Mouse (Mus musculus): ENCODE measurements around the gene Scaf8. TPM values are rescaled to one million over a fixed set of nuclear protein-coding genes. Genes with fewer than 3 reads are reported as not detected.
A peak's percentile ranks its signal among the peaks of the same experiment; 100 is the strongest.
"Not testable (repeated sequence)": the region's sequence is repeated elsewhere in the genome, so short reads cannot be mapped to it uniquely, and the experiment has no call there.

Scaf8 gene
- polyA plus RNA-seq, 1 experiment from 2014 or later = 21.1 TPM

DNA sequence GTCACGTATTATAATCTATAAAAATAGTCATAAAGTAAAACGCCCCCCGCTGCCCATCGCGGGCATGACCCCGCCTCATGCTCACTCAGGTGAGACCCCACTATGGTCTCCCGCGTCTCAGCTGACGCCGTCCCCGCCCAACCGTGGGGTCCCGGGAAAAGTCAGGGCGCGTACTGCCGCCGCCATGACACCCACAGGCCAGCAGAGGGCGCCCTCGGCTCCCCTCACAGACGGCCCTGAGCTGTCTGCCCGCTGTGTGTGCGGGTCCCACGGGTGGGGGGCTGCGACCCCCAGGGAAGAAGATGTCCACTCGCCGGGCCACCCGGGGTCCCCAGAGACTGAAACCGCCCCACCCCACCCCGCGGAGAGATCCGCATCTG, 30.2 kb upstream of the Scaf8 start:
- WGBS = 1% methylated on average over 31 of the region's 31 CpGs
- H3K4me1 ChIP-seq = 0 out of 2 replicates have a peak, but pooled peaks cover 3% of the 10 kb centered on the region
- H3K9ac ChIP-seq = peak overlapping the region; percentile 45
- peaks cover 3% of the 10 kb centered on the region; the same call in 1 of the 2 replicates for H3K9me3 ChIP-seq (replicated peaks)
- ATAC-seq (ENCODE audit: insufficient number of reproducible peaks, low FRiP score, low TSS enrichment, low read depth) = peak; percentile 10
- peak overlapping the region; percentile 58 for H3K4me3 ChIP-seq (replicated peaks)
- peak overlapping the region; percentile 55 for H3K4me2 ChIP-seq (replicated peaks)
- H3K27ac ChIP-seq (replicated peaks) = peak overlapping the region; percentile 96
- H3K36me3 ChIP-seq = no peaks in the 10 kb centered on the region
- no peaks in the 10 kb centered on the region for H3K27me3 ChIP-seq

DNA sequence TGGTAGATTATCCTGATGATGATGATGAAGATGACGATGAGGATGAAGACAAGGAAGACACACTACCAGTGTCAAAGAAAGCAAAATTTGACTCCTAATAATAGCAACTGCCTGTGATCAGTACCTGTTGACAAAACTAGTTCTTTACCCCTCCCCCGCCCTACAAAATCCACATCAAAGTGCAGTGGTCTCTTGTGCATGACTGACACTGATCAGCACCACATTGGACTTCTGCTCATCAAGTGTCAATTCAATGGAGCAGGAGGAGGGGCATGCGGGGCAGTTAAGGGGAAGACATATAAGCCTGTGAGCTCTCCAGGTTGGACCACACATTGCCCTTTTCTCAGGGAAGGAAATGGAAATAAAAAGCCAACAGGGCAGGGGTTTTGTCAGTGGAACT, 29.6 kb upstream of the Scaf8 start:
- no peaks in the 10 kb centered on the region for H3K36me3 ChIP-seq
- 0 out of 2 replicates have a peak, but pooled peaks cover 3% of the 10 kb centered on the region for H3K4me1 ChIP-seq
- H3K4me2 ChIP-seq (replicated peaks) = peak overlapping the region; percentile 55
- no peak for ATAC-seq (ENCODE audit: insufficient number of reproducible peaks, low FRiP score, low TSS enrichment, low read depth)
- peak overlapping the region; percentile 96; the same call in 1 of the 2 replicates for H3K27ac ChIP-seq (replicated peaks)
- peak overlapping the region; percentile 58 for H3K4me3 ChIP-seq (replicated peaks)
- H3K9me3 ChIP-seq (replicated peaks) = peaks cover 3% of the 10 kb centered on the region; the same call in 1 of the 2 replicates
- H3K27me3 ChIP-seq = no peaks in the 10 kb centered on the region
- 48% methylated on average over 3 of the region's 3 CpGs for WGBS
- H3K9ac ChIP-seq = 0 out of 2 replicates have a peak overlapping the region, but pooled peaks have one; percentile 45

DNA sequence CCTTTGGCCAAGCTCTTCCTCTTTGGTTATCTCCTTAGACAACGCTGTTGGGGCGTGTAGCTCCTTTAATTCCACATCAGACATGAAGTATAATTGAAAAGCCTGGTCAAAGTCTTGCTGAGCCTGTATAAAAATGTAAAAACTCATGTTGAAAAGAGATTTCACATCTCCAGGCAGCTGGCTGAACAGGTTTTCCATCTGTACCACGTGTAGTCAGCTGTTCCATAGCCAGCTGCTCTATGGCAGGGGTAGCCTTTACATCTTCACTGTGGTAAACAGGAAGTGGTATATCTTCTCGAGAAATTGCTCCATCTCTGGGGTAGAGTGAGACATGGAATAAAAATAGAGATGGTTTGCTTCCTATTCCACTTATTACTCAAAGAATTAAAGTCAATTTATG, 22.1 kb upstream of the Scaf8 start:
- Histone ChIP-seq H3K4me3 (replicated peaks) (no peak overlapping the region), H3K27ac (replicated peaks) (no peak overlapping the region), H3K9me3 (replicated peaks) (no peaks in the 10 kb centered on the region), H3K9ac (no peak overlapping the region), H3K4me2 (replicated peaks) (no peak overlapping the region), H3K36me3 (no peaks in the 10 kb centered on the region), H3K27me3 (no peaks in the 10 kb centered on the region), H3K4me1 (no peaks in the 10 kb centered on the region)
- 39% methylated on average over 4 of the region's 4 CpGs for WGBS
- ATAC-seq (ENCODE audit: insufficient number of reproducible peaks, low FRiP score, low TSS enrichment, low read depth) = no peak

DNA sequence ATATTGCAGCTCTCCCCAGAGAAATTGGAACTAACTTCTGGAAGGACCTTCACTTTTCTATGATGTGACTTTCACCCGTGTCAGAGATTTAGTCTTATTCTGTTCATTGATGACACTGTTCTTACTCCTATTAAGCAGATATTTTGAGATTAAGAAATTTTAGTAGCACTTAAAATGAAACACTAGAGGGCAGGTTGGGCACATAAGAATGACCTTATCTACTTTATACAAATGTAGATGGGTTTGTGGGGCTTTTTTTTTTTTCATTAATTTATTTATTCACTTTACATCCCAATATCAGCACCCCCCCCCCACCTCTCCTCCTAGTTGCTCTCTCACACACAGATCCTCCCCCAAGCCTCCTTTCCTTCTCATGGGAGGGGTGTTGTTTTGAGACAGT, 15.5 kb upstream of the Scaf8 start:
- H3K9ac ChIP-seq; H3K4me2 ChIP-seq (replicated peaks); H3K27ac ChIP-seq (replicated peaks); H3K36me3 ChIP-seq; H3K9me3 ChIP-seq (replicated peaks); ATAC-seq (ENCODE audit: insufficient number of reproducible peaks, low FRiP score, low TSS enrichment, low read depth); H3K4me3 ChIP-seq (replicated peaks); H3K27me3 ChIP-seq; H3K4me1 ChIP-seq: not testable (repeated sequence)
- WGBS = 84% methylated on average over 1 of the region's 1 CpGs

DNA sequence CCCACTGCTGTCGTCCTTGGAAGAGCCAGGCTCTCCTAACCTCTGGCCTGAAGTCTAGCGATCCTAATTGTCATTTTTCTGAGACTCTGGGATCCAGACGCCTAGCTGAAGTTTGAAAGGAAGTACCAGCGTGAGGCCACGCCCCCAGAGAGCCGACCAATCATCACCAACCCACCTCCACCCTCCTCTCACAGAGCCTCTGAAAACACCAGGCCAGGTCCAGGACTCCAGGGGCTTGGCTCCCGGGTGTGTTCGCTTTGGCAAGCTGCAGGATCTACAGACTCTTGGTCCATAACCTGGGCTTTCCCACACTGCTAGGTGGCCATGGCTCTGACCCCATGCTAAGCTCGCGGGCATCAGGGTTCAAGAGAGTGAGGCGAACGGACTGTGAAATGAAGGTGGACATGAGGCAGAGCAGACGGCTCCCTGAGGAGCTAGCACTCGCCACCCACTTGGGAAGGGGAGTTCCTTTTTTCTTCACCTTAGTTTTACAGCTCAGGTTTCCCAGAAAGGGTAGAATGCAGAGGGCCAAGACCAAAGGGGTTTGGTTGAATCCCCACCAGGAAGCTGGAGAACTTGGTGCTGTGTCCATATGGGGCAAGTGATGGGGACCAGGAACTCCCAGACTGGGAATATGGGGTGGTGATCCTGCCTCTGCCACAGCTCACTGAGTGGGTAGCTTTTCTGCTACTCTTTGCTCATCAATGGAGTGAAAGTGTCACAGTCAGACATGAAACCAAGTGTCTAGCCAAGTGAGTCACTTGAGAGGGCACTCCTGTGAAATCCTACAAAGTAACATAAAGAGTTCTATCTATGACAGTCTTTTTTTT, 12.2 kb upstream of the Scaf8 start:
- H3K9ac ChIP-seq = peak overlapping the region; percentile 21; the same call in 1 of the 2 replicates
- H3K9me3 ChIP-seq (replicated peaks) = no peaks in the 10 kb centered on the region
- H3K4me3 ChIP-seq (replicated peaks) = peak overlapping the region; percentile 39
- H3K27me3 ChIP-seq = no peaks in the 10 kb centered on the region
- peak; percentile 87; the same call in 1 of the 2 replicates for ATAC-seq (ENCODE audit: insufficient number of reproducible peaks, low FRiP score, low TSS enrichment, low read depth)
- no peak overlapping the region for H3K27ac ChIP-seq (replicated peaks)
- no peaks in the 10 kb centered on the region for H3K36me3 ChIP-seq
- peaks cover 9% of the 10 kb centered on the region for H3K4me1 ChIP-seq
- WGBS = 3% methylated on average over 14 of the region's 14 CpGs
- peak overlapping the region; percentile 65 for H3K4me2 ChIP-seq (replicated peaks)

DNA sequence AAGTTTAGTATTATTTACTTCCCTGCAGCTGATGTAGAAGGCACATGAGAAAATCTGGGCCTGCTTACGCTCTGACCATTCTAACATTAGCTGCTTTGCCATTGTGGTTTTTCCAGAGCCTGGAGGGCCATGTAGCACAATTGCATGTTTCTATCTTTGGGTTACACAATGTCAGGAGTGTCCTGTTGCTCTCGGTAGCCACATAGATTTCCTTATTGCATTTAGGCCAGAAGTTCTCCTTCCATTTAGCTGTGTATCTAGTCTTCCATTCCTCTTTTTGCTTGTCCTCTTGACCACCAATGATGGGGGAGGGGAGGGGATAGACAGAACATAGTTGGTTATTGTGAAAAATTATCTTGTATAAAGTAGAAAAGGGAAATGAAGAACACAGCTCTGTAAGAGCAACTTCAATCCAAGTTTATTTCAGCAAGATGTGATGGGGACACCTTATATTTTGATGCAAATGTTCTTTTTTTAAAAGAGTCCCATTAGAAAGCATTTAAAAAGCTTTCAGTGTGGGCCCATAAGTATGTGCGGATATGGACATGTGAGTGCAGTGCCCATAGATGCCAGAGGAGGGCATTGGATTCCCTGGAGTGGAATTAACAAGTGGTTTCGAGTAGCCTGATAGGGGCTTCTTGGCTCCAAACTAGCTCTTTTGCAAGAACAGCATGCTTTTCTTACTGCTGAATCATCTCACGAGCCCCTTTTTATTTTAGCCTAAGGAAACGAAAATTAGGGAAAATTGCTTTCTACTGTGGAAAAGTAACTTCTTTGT, 10.4 kb upstream of the Scaf8 start:
- H3K4me1 ChIP-seq = peaks cover 9% of the 10 kb centered on the region
- no peak overlapping the region for H3K4me3 ChIP-seq (replicated peaks)
- H3K4me2 ChIP-seq (replicated peaks) = no peak overlapping the region
- no peak overlapping the region for H3K27ac ChIP-seq (replicated peaks)
- H3K9ac ChIP-seq = no peak overlapping the region
- no peaks in the 10 kb centered on the region for H3K9me3 ChIP-seq (replicated peaks)
- no peak for ATAC-seq (ENCODE audit: insufficient number of reproducible peaks, low FRiP score, low TSS enrichment, low read depth)
- no peaks in the 10 kb centered on the region for H3K36me3 ChIP-seq
- 84% methylated on average over 6 of the region's 6 CpGs for WGBS
- H3K27me3 ChIP-seq = no peaks in the 10 kb centered on the region

DNA sequence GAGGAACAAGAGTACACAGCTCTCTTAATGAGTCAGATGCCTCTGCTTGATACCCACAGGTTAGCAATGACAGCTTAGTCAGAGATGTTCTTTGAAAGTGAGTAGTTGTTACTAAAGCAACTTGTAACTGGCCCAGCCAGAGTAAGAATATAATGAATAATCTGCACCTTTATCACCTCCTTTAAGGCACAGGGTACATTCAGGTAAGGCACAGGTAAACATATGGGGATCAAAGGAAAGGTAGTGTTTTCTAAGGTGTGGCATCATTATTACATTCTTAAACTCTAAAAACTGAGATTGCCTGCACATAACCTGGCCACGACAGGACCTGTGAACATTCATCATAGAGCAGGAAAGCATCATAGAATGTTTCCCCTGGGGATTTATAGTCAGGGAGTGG, 9.8 kb upstream of the Scaf8 start:
- no peak overlapping the region for H3K9ac ChIP-seq
- H3K4me2 ChIP-seq (replicated peaks) = no peak overlapping the region
- H3K27ac ChIP-seq (replicated peaks) = no peak overlapping the region
- H3K9me3 ChIP-seq (replicated peaks) = no peaks in the 10 kb centered on the region
- WGBS = 76% methylated on average over 1 of the region's 1 CpGs
- ATAC-seq (ENCODE audit: insufficient number of reproducible peaks, low FRiP score, low TSS enrichment, low read depth) = no peak
- H3K36me3 ChIP-seq = no peaks in the 10 kb centered on the region
- no peak overlapping the region for H3K4me3 ChIP-seq (replicated peaks)
- H3K4me1 ChIP-seq = peaks cover 9% of the 10 kb centered on the region
- no peaks in the 10 kb centered on the region for H3K27me3 ChIP-seq

DNA sequence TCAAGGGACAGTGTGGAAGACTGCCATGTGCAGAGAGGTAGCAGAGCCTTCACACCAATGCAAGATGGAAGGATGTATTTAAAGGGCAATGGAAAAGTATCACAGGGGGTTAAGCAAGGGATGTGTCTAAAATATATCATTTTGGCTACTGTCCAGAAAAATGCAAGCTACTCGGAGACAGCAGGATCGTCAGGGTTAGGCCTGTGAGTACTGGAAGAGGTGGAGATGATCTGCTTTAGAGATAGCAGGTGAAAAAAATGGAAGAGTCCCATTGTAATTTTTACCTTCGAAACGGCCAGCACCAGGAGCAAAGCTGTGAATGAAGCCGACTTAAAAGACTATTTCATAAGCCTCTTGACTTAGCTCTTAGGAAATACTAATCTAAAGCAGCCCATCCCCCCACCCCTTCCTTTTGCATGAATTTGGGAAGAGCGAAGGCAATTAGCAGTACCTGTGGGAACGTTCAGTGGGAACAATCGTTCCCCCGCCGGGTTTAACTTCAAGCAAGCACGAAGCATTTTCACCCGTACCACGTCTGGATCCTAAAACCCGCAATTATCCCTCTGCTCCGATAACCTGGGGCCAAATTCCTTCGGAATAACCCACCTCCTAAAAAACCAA, 925 bp upstream of the Scaf8 start:
- Histone ChIP-seq H3K27me3 (no peaks in the 10 kb centered on the region), H3K4me3 (replicated peaks) (peak overlapping the region; percentile 70), H3K4me2 (replicated peaks) (peak overlapping the region; percentile 65), H3K9ac (peak overlapping the region; percentile 59), H3K4me1 (peaks cover 10% of the 10 kb centered on the region), H3K27ac (replicated peaks) (peak overlapping the region; percentile 100), H3K36me3 (no peaks in the 10 kb centered on the region), H3K9me3 (replicated peaks) (no peaks in the 10 kb centered on the region)
- no peak for ATAC-seq (ENCODE audit: insufficient number of reproducible peaks, low FRiP score, low TSS enrichment, low read depth)
- WGBS = under 1% methylated on average over 16 of the region's 16 CpGs

DNA sequence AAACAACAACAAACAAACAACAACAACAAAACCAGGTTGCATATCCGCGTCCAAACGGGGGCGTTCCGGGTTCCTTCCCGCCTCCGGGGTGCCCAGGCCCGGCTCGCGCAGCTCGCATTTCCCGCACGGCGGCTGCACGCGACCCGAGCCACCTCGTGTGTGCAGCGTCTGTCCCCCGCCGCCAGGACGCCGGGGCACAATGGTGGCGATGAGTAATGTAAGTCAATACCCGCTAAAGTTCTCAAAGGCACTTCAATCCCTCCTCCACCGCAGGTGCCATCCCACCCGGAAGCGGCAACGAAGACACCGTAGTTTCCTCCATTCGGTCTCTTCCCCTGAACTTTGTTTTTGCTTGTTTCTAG, 433 bp upstream of the Scaf8 start:
- no peaks in the 10 kb centered on the region for H3K27me3 ChIP-seq
- H3K9me3 ChIP-seq (replicated peaks) = no peaks in the 10 kb centered on the region
- peak overlapping the region; percentile 65 for H3K4me2 ChIP-seq (replicated peaks)
- ATAC-seq (ENCODE audit: insufficient number of reproducible peaks, low FRiP score, low TSS enrichment, low read depth) = peak; percentile 70
- H3K9ac ChIP-seq = peak overlapping the region; percentile 59
- H3K4me1 ChIP-seq = peaks cover 10% of the 10 kb centered on the region
- peak overlapping the region; percentile 70 for H3K4me3 ChIP-seq (replicated peaks)
- peak overlapping the region; percentile 100 for H3K27ac ChIP-seq (replicated peaks)
- H3K36me3 ChIP-seq = no peaks in the 10 kb centered on the region
- 0% methylated on average over 31 of the region's 31 CpGs for WGBS

DNA sequence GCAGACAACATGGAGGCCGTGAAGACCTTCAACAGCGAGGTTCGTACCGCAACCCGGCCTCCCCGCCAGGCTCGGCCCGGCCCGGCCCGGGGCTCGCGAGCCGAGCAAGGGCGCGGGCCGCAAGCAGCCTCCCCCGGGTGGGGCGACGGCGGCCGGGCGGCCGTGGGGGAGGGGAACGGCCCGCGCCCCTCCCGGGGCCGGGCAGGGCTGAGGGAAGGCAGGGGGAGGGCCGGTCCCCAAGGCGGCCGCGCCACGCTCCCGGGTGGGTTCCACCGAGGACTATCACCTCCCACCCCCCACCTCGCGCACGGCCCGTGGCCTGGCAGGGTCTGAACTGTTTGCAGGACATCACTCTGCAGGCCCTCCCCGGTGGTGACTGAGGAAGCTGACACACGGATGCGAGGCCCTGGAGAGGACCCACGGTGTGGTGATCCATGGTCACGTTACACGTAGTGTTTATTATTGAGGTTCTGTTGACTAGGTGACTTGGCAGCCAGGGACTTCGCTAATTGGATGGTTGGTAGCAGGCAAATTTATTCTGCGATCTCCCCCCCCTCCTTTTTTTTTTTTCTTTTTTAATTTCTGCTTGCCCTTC, 705 bp downstream of the Scaf8 start:
- Histone ChIP-seq H3K9me3 (replicated peaks) (no peaks in the 10 kb centered on the region), H3K4me1 (peaks cover 10% of the 10 kb centered on the region), H3K36me3 (no peaks in the 10 kb centered on the region), H3K27me3 (no peaks in the 10 kb centered on the region), H3K4me2 (replicated peaks) (peak overlapping the region; percentile 55), H3K27ac (replicated peaks) (peak overlapping the region; percentile 100), H3K4me3 (replicated peaks) (peak overlapping the region; percentile 70), H3K9ac (peak overlapping the region; percentile 93)
- ATAC-seq (ENCODE audit: insufficient number of reproducible peaks, low FRiP score, low TSS enrichment, low read depth) = peak; percentile 58
- WGBS = under 1% methylated on average over 47 of the region's 47 CpGs

DNA sequence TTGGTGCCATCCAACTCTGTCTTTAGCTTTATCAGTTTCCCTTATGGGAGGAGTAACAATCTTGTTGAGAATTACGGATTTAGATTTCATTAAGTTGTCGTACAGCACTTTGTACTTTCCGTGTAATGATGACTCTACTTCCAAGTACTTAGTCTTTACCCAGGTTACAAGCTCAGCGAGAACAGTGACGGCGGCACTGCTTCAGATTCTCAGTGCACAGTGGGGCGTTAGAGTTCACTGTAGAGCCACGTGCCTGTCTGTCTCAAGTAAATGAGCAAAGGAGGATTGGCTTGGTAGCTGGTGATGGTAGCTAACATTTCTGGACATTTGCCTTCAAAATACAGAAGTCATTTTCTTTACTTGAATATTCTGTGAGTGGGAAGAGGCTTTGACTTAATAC, 6.2 kb downstream of the Scaf8 start:
- not testable (repeated sequence) for ATAC-seq (ENCODE audit: insufficient number of reproducible peaks, low FRiP score, low TSS enrichment, low read depth); H3K27ac ChIP-seq (replicated peaks); H3K9ac ChIP-seq; H3K4me1 ChIP-seq; H3K9me3 ChIP-seq (replicated peaks); H3K4me3 ChIP-seq (replicated peaks); H3K27me3 ChIP-seq; H3K4me2 ChIP-seq (replicated peaks); H3K36me3 ChIP-seq
- 84% methylated on average over 8 of the region's 8 CpGs for whole genome bisulfite sequencing
